Mouse (Mus musculus) liver, embryonic 14.5 days (tissue): ENCODE data around the gene Fgfr2.

Experiments used
- CTCF ChIP-seq: IDR thresholded peaks from 2 replicates; pipeline ENCODE4 v1.5.1; 2016; ENCODE audit warnings: antibody characterized with exemption, low read depth, control low read depth
- EP300 ChIP-seq: IDR thresholded peaks from 2 replicates; pipeline ENCODE4 v1.6.1; 2016; ENCODE audit warnings: antibody characterized with exemption, low read depth

- TF ChIP-seq EP300: no peak
- TF ChIP-seq CTCF: no peak
These were observed 879.9 kb downstream of the Fgfr2 start for GRCm38 (mm10) chr7:132243225-132243624.
